Mouse (Mus musculus) stomach, embryonic 15.5 days (tissue): Measurements from ENCODE around the gene Klk8. TPM values are rescaled to one million over a fixed set of nuclear protein-coding genes. Genes with fewer than 3 reads are reported as not detected.
A peak's percentile ranks its signal among the peaks of the same experiment; 100 is the strongest.

Source experiments
- ATAC-seq: fragments of 200-750 bp; cut with Nextera tagmentation; 2 replicates; pipeline ENCODE4 v1.8.0; 2017; ENCODE audit warnings: low read depth, moderate number of reproducible peaks, moderate TSS enrichment; ENCODE audit not compliant: insufficient read depth, low FRiP score
- H3K27ac ChIP-seq: fragments of 300-500 bp; sonication (generic); 2 replicates; pipeline ENCODE4 v1.5.1; 2015; ENCODE audit warnings: mild to moderate bottlenecking, inconsistent platforms
- H3K27me3 ChIP-seq: fragments of 300-500 bp; sonication (generic); replicated peaks from 2 replicates; pipeline ENCODE4 v1.6.1; 2015; ENCODE audit warnings: inconsistent platforms
- H3K36me3 ChIP-seq: fragments of 300-500 bp; sonication (generic); 2 replicates; pipeline ENCODE4 v1.6.1; 2015; ENCODE audit warnings: inconsistent platforms
- H3K4me1 ChIP-seq: fragments of 300-500 bp; sonication (generic); 2 replicates; pipeline ENCODE4 v1.6.1; 2015; ENCODE audit warnings: inconsistent platforms
- H3K4me2 ChIP-seq: fragments of 300-500 bp; sonication (generic); 2 replicates; pipeline ENCODE4 v1.6.1; 2015; ENCODE audit warnings: mild to moderate bottlenecking, inconsistent platforms
- H3K4me3 ChIP-seq: fragments of 300-500 bp; sonication (generic); replicated peaks from 2 replicates; pipeline ENCODE4 v1.5.1; 2015; ENCODE audit warnings: inconsistent platforms
- H3K9ac ChIP-seq: fragments of 300-500 bp; sonication (generic); 2 replicates; pipeline ENCODE4 v1.6.1; 2015; ENCODE audit warnings: inconsistent platforms
- H3K9me3 ChIP-seq: fragments of 300-500 bp; sonication (generic); 2 replicates; pipeline ENCODE4 v1.6.1; 2016; ENCODE audit warnings: inconsistent platforms
- WGBS: fragments of 180-500 bp; shearing (Covaris S2); methylation state at CpG from one replicate; pipeline ENCODE4 v1.1.7; 2015; 5-methylcytosine and 5-hydroxymethylcytosine counted together
- polyA plus RNA-seq: library from polyadenylated mRNA; unstranded; fragments of >200 nt; fragmentation: Nextera tagmentation; extraction: Ambion mirVana; gene quantifications from 2 replicates; pipeline ENCODE4 v1.2.1, GENCODE M21; 2015

Klk8 gene
- polyA plus RNA-seq, 1 experiment from 2014 or later = 24.5 TPM

- Histone ChIP-seq H3K9me3 (no peaks in the 10 kb centered on the region), H3K27ac (no peak overlapping the region), H3K4me3 (peak overlapping the region; percentile 52), H3K27me3 (0 out of 2 replicates have a peak, but pooled peaks cover 3% of the 10 kb centered on the region), H3K4me2 (peak overlapping the region; percentile 93), H3K9ac (no peak overlapping the region), H3K4me1 (peaks cover 7% of the 10 kb centered on the region; the same call in 1 of the 2 replicates), H3K36me3 (no peaks in the 10 kb centered on the region)
- peak; percentile 11; the same call in 1 of the 2 replicates for ATAC-seq
- WGBS = 9% methylated on average over 8 of the region's 8 CpGs
These were observed 1.0 kb upstream of the Klk8 start for GRCm38 (mm10) chr7:43796355-43796754.

GRCm38 (mm10) chr7:43797844-43798462 lies 576 bp downstream of the Klk8 start:
- Histone ChIP-seq H3K27me3 (0 out of 2 replicates have a peak, but pooled peaks cover 3% of the 10 kb centered on the region), H3K9me3 (no peaks in the 10 kb centered on the region), H3K4me3 (peak overlapping the region; percentile 52), H3K9ac (no peak overlapping the region), H3K4me1 (peaks cover 7% of the 10 kb centered on the region; the same call in 1 of the 2 replicates), H3K4me2 (peak overlapping the region; percentile 93), H3K36me3 (no peaks in the 10 kb centered on the region), H3K27ac (no peak overlapping the region)
- peak; percentile 47 for ATAC-seq
- whole genome bisulfite sequencing = 36% methylated on average over 13 of the region's 13 CpGs

GRCm38 (mm10) chr7:43799876-43800275 lies 2.5 kb downstream of the Klk8 start:
- no peak overlapping the region for H3K27ac ChIP-seq
- no peaks in the 10 kb centered on the region for H3K9me3 ChIP-seq
- H3K4me2 ChIP-seq = no peak overlapping the region
- 0 out of 2 replicates have a peak, but pooled peaks cover 3% of the 10 kb centered on the region for H3K27me3 ChIP-seq
- ATAC-seq = no peak
- no peak overlapping the region for H3K9ac ChIP-seq
- H3K36me3 ChIP-seq = no peaks in the 10 kb centered on the region
- no peak overlapping the region for H3K4me3 ChIP-seq
- WGBS = 66% methylated on average over 7 of the region's 7 CpGs
- peaks cover 7% of the 10 kb centered on the region; the same call in 1 of the 2 replicates for H3K4me1 ChIP-seq

- Histone ChIP-seq H3K4me3 (no peak within 1 kb of the TSS), H3K4me2 (no peak within 1 kb of the TSS)
- 40% methylated on average over 5 of the region's 5 CpGs for WGBS
These were observed 13.6 kb downstream of the Klk8 start, which contains the start of gene Klk7 for GRCm38 (mm10) chr7:43810994-43811393. Gene Klk7, plus strand, starts transcription at chr7:43811294.

GRCm38 (mm10) chr7:43815211-43815610 lies 17.8 kb downstream of the Klk8 start:
- no peak for ATAC-seq
- Histone ChIP-seq H3K4me2 (no peak overlapping the region), H3K9ac (no peak overlapping the region), H3K4me1 (no peaks in the 10 kb centered on the region), H3K27ac (no peak overlapping the region), H3K9me3 (no peaks in the 10 kb centered on the region), H3K4me3 (no peak overlapping the region), H3K27me3 (no peaks in the 10 kb centered on the region), H3K36me3 (no peaks in the 10 kb centered on the region)
- 86% methylated on average over 7 of the region's 7 CpGs for WGBS

More at GRCm38 (mm10) chr7:43810994-43811393, 13.6 kb downstream of the Klk8 start, which contains the start of gene Klk7:
- no peak for ATAC-seq
- H3K4me1 ChIP-seq = no peaks in the 10 kb centered on the region
- H3K9ac ChIP-seq = no peak within 1 kb of the TSS
- H3K27ac ChIP-seq = no peak within 1 kb of the TSS
- no peaks in the 10 kb centered on the region for H3K27me3 ChIP-seq
- no peaks in the 10 kb centered on the region for H3K36me3 ChIP-seq
- H3K9me3 ChIP-seq = no peaks in the 10 kb centered on the region

- Histone ChIP-seq H3K36me3 (no peaks in the 10 kb centered on the region), H3K27ac (no peak overlapping the region), H3K4me1 (no peaks in the 10 kb centered on the region), H3K9ac (no peak overlapping the region), H3K4me2 (no peak overlapping the region), H3K27me3 (no peaks in the 10 kb centered on the region), H3K9me3 (no peaks in the 10 kb centered on the region), H3K4me3 (no peak overlapping the region)
- ATAC-seq = no peak
These were observed 19.4 kb downstream of the Klk8 start for GRCm38 (mm10) chr7:43816746-43817145.

- WGBS = 79% methylated on average over 7 of the region's 7 CpGs
- no peak overlapping the region for H3K9ac ChIP-seq
- no peak for ATAC-seq
These were observed 24.2 kb downstream of the Klk8 start for GRCm38 (mm10) chr7:43821581-43821980.

GRCm38 (mm10) chr7:43824199-43824598 lies 26.8 kb downstream of the Klk8 start, which contains the start of gene Klk6:
Gene Klk6, plus strand, starts transcription at chr7:43824499.
- no peak for ATAC-seq
- WGBS = 80% methylated on average over 10 of the region's 10 CpGs
- Histone ChIP-seq H3K36me3 (no peaks in the 10 kb centered on the region), H3K4me1 (no peaks in the 10 kb centered on the region), H3K9ac (no peak within 1 kb of the TSS), H3K9me3 (no peaks in the 10 kb centered on the region), H3K27ac (no peak within 1 kb of the TSS), H3K27me3 (no peaks in the 10 kb centered on the region), H3K4me3 (no peak within 1 kb of the TSS), H3K4me2 (no peak within 1 kb of the TSS)

More at GRCm38 (mm10) chr7:43821581-43821980, 24.2 kb downstream of the Klk8 start:
- Histone ChIP-seq H3K36me3 (no peaks in the 10 kb centered on the region), H3K4me1 (no peaks in the 10 kb centered on the region), H3K27ac (no peak overlapping the region), H3K4me3 (no peak overlapping the region), H3K9me3 (no peaks in the 10 kb centered on the region), H3K27me3 (no peaks in the 10 kb centered on the region), H3K4me2 (no peak overlapping the region)

- H3K9ac ChIP-seq = no peak overlapping the region
- H3K27ac ChIP-seq = no peak overlapping the region
- no peak for ATAC-seq
- no peak overlapping the region for H3K4me3 ChIP-seq
- no peaks in the 10 kb centered on the region for H3K9me3 ChIP-seq
- no peak overlapping the region for H3K4me2 ChIP-seq
- H3K27me3 ChIP-seq = no peaks in the 10 kb centered on the region
- no peaks in the 10 kb centered on the region for H3K36me3 ChIP-seq
- WGBS = 85% methylated on average over 5 of the region's 5 CpGs
- H3K4me1 ChIP-seq = no peaks in the 10 kb centered on the region
These were observed 28.7 kb downstream of the Klk8 start for GRCm38 (mm10) chr7:43826056-43826455.

- no peaks in the 10 kb centered on the region for H3K4me1 ChIP-seq
- H3K4me3 ChIP-seq = no peak overlapping the region
- no peaks in the 10 kb centered on the region for H3K9me3 ChIP-seq
- no peaks in the 10 kb centered on the region for H3K36me3 ChIP-seq
- H3K9ac ChIP-seq = no peak overlapping the region
- WGBS = 70% methylated on average over 4 of the region's 4 CpGs
- H3K4me2 ChIP-seq = no peak overlapping the region
- peak; percentile 65; the same call in 1 of the 2 replicates for ATAC-seq
- H3K27me3 ChIP-seq = no peaks in the 10 kb centered on the region
- H3K27ac ChIP-seq = no peak overlapping the region
These were observed 30.3 kb downstream of the Klk8 start for GRCm38 (mm10) chr7:43827706-43828105.

GRCm38 (mm10) chr7:43829006-43829405 lies 31.6 kb downstream of the Klk8 start:
- no peak for ATAC-seq
- WGBS = 86% methylated on average over 8 of the region's 8 CpGs
- H3K36me3 ChIP-seq = no peaks in the 10 kb centered on the region
- no peaks in the 10 kb centered on the region for H3K9me3 ChIP-seq
- no peaks in the 10 kb centered on the region for H3K4me1 ChIP-seq
- H3K9ac ChIP-seq = no peak overlapping the region
- no peak overlapping the region for H3K4me3 ChIP-seq
- H3K4me2 ChIP-seq = no peak overlapping the region
- no peak overlapping the region for H3K27ac ChIP-seq
- H3K27me3 ChIP-seq = no peaks in the 10 kb centered on the region

- Histone ChIP-seq H3K9ac (no peak within 1 kb of the TSS), H3K4me1 (no peaks in the 10 kb centered on the region), H3K27me3 (no peaks in the 10 kb centered on the region), H3K36me3 (no peaks in the 10 kb centered on the region), H3K4me3 (no peak within 1 kb of the TSS), H3K27ac (no peak within 1 kb of the TSS), H3K4me2 (no peak within 1 kb of the TSS), H3K9me3 (no peaks in the 10 kb centered on the region)
- ATAC-seq = no peak
- 61% methylated on average over 3 of the region's 3 CpGs for WGBS
These were observed 44.3 kb downstream of the Klk8 start, which contains the start of gene Klk5 for GRCm38 (mm10) chr7:43841701-43842100. Gene Klk5, plus strand, starts transcription at chr7:43841971.
